In genomic region chr5:3383547-3383946, GRCm38 (mm10) we compare ENCODE assay signal across 23 mouse cellular contexts. TPM values are rescaled to one million over a fixed set of nuclear protein-coding genes. Genes with fewer than 3 reads are reported as not detected.
DNase-seq lines count a peak whose midpoint lies in the region; ATAC-seq and TF ChIP-seq lines count a peak whose summit lies in the region.
"Had no signal": no experiment of that assay in that cellular context is flagged by ENCODE, and none has a peak within 500 bp of the region (broad histone marks: within the 10 kb centered on the region; RNA-seq: fewer than 3 reads in every experiment).

No protein-coding gene starts in this region.

- peak; percentile 71 to 76 for DNase-seq in spleen, postnatal 36 days (ENCODE audit: low spot score in 2 of 2)
- DNase-seq in spleen, postnatal 14 days (ENCODE audit: low spot score in 2 of 2): no peak
- DNase-seq in T-cell, adult 2 months (ENCODE audit: low spot score): peak; percentile 47
- DNase-seq in gastrocnemius, adult 8-10 months (ENCODE audit: low spot score in 2 of 2): no peak
- no peak for DNase-seq in right cerebral cortex, postnatal 14 days
- DNase-seq: cerebellum, adult 8-10 months; gastrocnemius, adult 2 months; heart, postnatal 4 days; kidney, adult 18-20 months; lung, embryonic 14.5 days; lung, postnatal 36 days; retina, postnatal 1 day had no signal

- no peak for TF ChIP-seq CTCF in small intestine, adult 2 months (IDR thresholded peaks at IDR 0.05; ENCODE audit: extremely low read depth, insufficient read length, insufficient replicate concordance, low read depth, low read length)

- 64% methylated on average over 3 of the region's 3 CpGs for WGBS in small intestine, adult 2 months

- H3K4me1 ChIP-seq in small intestine, adult 2 months (ENCODE audit: control insufficient read depth, insufficient read depth, insufficient read length, low read length): peaks cover 2% of the 10 kb centered on the region; the same call in 1 of the 2 replicates
- H3K4me1 ChIP-seq: midbrain, embryonic 15.5 days had no signal

- ATAC-seq in cerebellum, adult (ENCODE audit: insufficient number of reproducible peaks, low FRiP score, low TSS enrichment): no peak
- ATAC-seq: hindbrain, embryonic 16.5 days; liver, embryonic 12.5 days; midbrain, embryonic 15.5 days had no signal

- H3K27me3 ChIP-seq in small intestine, adult 2 months (ENCODE audit: control insufficient read depth, insufficient read depth, low read length): no peaks in the 10 kb centered on the region
- H3K27me3 ChIP-seq: forebrain, embryonic 12.5 days; heart, embryonic 12.5 days; liver, embryonic 12.5 days; midbrain, embryonic 15.5 days had no signal

- TF ChIP-seq POLR2A in small intestine, adult 2 months (IDR thresholded peaks at IDR 0.05; ENCODE audit: low read depth, low read length): no peak

- H3K4me3 ChIP-seq in small intestine, adult 2 months (ENCODE audit: low read depth, low read length): no peak overlapping the region
- H3K4me3 ChIP-seq: forebrain, embryonic 12.5 days; gastrocnemius, adult 2 months; heart, embryonic 12.5 days; left cerebral cortex, adult 2 months; liver, embryonic 12.5 days; midbrain, embryonic 15.5 days; myocyte had no signal

- H3K27ac ChIP-seq in small intestine, adult 2 months (ENCODE audit: insufficient read depth, low read depth, low read length): peak overlapping the region; percentile 20; the same call in 1 of the 2 replicates
- H3K27ac ChIP-seq: forebrain, embryonic 12.5 days; gastrocnemius, adult 2 months; kidney, postnatal 0 days; left cerebral cortex, adult 2 months; liver, embryonic 12.5 days; midbrain, embryonic 15.5 days; stomach, postnatal 0 days had no signal

- no peaks in the 10 kb centered on the region for H3K36me3 ChIP-seq in small intestine, adult 2 months (ENCODE audit: control insufficient read depth, insufficient read depth, low read length)
- H3K36me3 ChIP-seq: forebrain, embryonic 12.5 days; heart, embryonic 12.5 days; midbrain, embryonic 15.5 days had no signal

RNA-seq across cellular contexts. Expression of gene Cdk6, which starts 42.3 kb away (rescaled TPM):
- 3.6 and 7.7 TPM in 2 replicates for polyA plus RNA-seq in small intestine, adult 2 months (2012; rRNA removed)
- total RNA-seq in gastrocnemius, adult 8-10 months (2022): 1 to 10 TPM in 3 of 4 experiments, under 1 TPM in 1; 0.56 to 1.3 (median 1.2) TPM

Comparison
In these comparisons a context has a peak if more than half of its experiments do, and no peak if none do; other contexts are left out.
1. DNase-seq: peak in spleen, postnatal 36 days (2 of 2) and T-cell, adult 2 months (single experiment); none in spleen, postnatal 14 days (0 of 2), gastrocnemius, adult 8-10 months (0 of 2) and right cerebral cortex, postnatal 14 days (single experiment).